Mouse (Mus musculus) activated CD4-positive, CD25-positive, alpha-beta regulatory T cell, adult 9 weeks (primary cell): ENCODE results near the gene Trim40. TPM values are rescaled to one million over a fixed set of nuclear protein-coding genes. Genes with fewer than 3 reads are reported as not detected.

Experiments used
- polyA plus RNA-seq: library from polyadenylated mRNA; unstranded; fragments of 100-300 nt; shearing (Covaris generic); gene quantifications from one replicate; pipeline ENCODE4 v1.2.1, GENCODE M21; 2017

Gene Trim40
- not detected for polyA plus RNA-seq

DNA sequence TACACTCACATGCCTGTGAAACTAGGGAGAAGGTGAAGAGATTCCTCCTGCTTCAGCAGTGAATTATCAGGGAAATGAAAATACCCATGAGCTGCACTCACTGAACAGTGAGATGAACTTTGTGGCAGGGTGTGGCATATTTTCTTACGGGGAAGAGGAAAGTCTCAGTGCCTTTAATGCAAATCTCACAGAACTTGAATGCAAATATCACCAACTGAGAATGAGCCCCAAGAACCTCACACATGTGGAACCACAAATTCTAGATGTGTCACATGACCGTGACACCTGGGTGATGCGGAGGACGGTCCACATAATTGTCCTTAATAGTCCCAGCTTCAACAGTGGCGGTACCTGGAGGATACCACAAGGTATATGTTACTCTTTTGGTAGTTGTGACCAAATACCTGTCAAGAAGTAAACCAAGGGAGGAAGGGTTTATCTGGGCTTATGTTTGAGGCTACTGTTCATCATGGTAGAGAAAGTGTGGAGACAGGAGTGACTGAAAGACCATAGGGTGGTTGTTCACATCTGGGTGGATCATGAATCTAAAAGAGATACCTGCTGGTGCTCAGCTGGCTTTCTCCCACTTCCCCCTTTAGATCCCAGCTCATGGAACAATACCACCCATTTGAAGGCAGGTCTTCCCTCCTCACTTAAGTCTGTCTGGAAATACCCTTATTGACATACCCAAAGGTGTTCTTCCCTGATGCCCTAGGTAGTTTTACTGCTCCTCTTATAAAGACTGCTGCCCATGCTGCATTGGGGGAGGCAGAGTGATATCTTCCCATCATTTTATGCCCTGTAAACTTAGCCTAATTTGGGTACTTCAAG lies at the start of gene Trim40:
Gene Trim40, minus strand, starts transcription at position 51 of the 831 bp plus-strand sequence.

DNA sequence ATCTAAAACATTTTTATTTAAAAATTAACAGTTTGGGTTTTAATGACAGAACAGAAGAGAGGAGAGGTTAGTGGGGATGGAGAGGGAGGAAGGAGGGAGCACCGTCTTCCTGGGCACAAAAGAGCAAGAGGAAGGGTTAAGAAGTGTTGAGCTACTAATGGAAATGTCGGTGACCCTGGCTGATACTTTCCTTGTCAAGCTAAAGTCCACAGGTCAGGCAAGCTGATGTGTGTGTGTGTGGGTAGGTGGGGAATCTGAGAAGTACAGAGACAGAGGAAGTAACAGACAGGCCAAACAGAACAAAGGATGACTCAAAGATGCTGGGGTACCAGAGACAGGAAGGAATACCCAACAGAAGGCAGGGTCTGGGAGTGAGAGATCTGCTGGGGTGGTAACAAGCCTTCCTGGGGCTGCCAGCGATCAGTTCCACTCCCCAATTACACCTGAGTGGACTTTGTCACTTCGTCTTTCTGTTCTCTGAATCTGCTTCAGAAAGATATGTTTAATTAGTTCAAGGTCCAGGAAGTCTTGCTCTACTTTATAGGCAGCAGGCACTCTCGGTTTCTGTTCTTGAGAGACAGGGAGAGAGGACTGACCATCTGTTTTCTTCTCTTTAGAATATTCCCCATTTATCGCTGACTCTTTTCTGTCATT lies 7.8 kb upstream of the Trim40 start, which contains the start of gene Trim31:
Gene Trim31, plus strand, starts transcription at position 567 of the 654 bp plus-strand sequence.

DNA sequence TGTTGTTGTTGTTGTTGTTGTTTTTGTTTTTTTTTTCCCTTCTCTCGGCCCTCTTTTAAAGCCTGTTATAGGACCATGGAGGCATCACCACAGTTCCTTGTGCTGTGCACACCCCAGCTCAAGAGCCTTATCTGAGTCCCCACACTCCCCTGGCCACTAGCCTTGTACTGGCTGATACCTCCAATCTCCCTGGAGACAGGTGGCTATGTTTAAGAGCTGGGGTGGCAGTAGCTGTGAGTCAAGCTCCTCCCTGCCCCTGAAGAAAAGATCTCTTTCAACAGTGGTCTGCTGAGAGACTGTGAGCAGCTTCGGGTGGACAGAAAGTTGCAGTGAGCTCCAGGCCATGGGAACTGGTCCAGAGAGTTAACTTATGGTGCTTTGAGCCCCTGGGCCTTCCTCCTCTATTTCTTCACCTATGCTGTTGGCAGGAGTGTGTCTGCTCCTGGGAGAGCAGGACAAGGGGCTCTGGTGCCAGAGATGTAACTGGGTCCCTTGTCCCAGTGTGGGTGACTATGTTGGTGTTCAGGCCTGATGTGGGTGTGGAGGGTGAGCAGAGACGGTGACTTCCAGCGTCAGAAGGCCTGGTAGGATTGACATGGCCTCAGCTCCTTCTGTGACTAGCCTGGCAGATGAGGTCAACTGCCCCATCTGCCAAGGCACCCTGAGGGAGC lies 20.5 kb downstream of the Trim40 start, which contains the start of gene Trim10:
Gene Trim10, plus strand, starts transcription at position 291 of the 671 bp plus-strand sequence.

DNA sequence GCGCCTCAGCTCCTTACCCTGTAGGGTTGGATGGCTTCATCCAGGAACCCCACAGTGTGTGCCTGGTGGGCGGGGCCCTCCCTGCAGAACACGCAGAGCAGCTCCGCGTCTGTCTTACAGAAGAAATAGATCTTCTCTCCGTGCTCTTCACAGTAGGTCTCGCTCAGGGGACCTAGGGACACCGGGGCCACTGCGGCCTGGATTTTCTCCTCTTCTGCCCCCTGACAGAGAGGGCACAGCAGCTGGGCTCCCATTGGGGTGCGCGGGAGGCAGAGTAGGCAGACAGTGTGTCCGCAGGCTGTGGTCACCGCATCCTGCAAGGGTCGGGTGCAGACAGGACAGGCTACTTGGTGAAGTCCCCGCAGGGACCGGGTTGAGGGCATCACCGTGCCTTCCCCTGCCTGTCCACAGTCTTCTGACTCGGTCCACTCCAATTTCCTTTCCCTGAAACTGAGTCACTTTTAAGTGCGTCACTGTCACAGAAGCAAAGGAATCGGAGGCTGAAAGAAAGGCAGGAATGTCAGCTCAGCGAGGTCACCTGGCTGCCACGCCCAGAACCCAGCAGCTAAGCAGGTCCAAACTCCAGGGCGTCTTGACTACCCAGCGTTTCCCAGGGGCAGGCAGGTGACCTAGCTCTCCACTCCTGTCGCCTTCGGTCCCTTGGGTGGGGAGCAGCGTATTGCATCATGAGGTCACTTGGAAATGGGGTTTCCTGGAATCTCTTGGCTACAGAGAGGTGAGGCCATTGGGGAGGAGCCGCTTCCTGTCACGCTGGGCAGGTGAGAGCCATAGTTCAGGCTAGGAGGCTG lies 23.0 kb downstream of the Trim40 start, which contains the start of gene Trim15:
Gene Trim15, minus strand, starts transcription at position 492 of the 809 bp plus-strand sequence.

DNA sequence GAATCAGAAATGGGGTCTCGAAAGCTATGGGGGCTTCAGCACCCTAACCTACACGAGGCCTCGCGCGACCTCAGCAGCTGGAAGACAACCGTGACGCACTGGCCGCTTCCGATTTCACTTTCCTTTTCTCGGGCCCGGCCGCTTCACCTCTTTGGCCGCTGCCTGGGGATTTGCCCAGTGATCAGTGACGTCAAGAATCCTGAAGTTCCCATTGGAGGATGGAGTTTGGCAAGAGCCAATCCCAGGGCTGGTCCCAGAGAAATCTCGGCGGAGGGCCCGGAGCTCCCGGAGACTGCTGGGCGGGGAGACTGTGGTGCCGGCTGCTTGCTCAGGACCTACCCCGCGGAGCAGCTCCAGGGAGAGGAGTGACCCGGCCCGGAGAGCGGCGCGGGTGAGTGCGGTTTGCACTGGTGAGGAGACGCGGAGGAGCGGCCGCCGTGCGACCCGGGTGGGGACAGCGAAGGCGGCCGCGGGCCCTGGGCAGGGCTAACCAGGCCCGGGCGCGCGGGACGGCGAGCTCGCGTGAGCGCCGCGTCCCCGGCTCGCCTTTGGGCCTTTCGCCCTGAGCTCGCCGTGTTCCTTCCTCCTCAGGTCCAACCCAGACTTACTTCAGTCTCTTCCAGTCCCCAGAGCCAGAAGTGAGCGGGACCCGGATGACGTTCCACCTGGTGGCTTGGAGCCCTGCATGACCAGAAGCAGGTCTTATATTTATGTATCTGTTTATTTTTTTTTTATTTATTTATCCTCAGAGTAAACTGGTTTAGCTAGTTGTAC lies 52.9 kb downstream of the Trim40 start, which contains the start of gene Trim26:
Gene Trim26, plus strand, starts transcription at position 261 of the 774 bp plus-strand sequence.

Other genes with a start within 250 kb of the Trim40 start
- not detected for gene H2-M9, start 247.5 kb downstream of the Trim40 start, polyA plus RNA-seq
- gene H2-M1, start 217.9 kb downstream of the Trim40 start, polyA plus RNA-seq = not detected
- gene H2-M10.5, start 117.2 kb downstream of the Trim40 start, polyA plus RNA-seq = not detected
- not detected for gene H2-M10.6, start 78.0 kb downstream of the Trim40 start, polyA plus RNA-seq
- gene Trim26, start 53.0 kb downstream of the Trim40 start, polyA plus RNA-seq = 170 TPM
- 0.35 TPM for gene Trim15, start 22.9 kb downstream of the Trim40 start, polyA plus RNA-seq
- gene Trim10, start 20.5 kb downstream of the Trim40 start, polyA plus RNA-seq = 1.0 TPM
- not detected for gene Trim31, start 8.0 kb upstream of the Trim40 start, polyA plus RNA-seq
- 0.21 TPM for gene Rnf39, start 52.8 kb upstream of the Trim40 start, polyA plus RNA-seq
- gene Ppp1r11, start 61.6 kb upstream of the Trim40 start, polyA plus RNA-seq = 186 TPM
- gene Znrd1, start 68.4 kb upstream of the Trim40 start, polyA plus RNA-seq = 98.8 TPM
- 6.1 TPM for gene Znrd1as, start 68.5 kb upstream of the Trim40 start, polyA plus RNA-seq
- gene 2410137M14Rik, start 91.1 kb upstream of the Trim40 start, polyA plus RNA-seq = not detected
- not detected for gene H2-M5, start 99.4 kb upstream of the Trim40 start, polyA plus RNA-seq
- gene Zfp57, start 111.0 kb upstream of the Trim40 start, polyA plus RNA-seq = not detected
- gene Mog, start 133.3 kb upstream of the Trim40 start, polyA plus RNA-seq = not detected
- gene Gabbr1, start 155.8 kb upstream of the Trim40 start, polyA plus RNA-seq = 12.2 TPM
- not detected for gene Olfr90, start 198.4 kb upstream of the Trim40 start, polyA plus RNA-seq
- 0.07 TPM for gene Olfr91, start 208.2 kb upstream of the Trim40 start, polyA plus RNA-seq
- gene Olfr92, start 230.0 kb upstream of the Trim40 start, polyA plus RNA-seq = not detected